Mouse (Mus musculus): ENCODE data around the gene Dock9.

The Dock9 gene

GRCm38 (mm10) chr14:121508929-121509328, 288.7 kb downstream of the Dock9 start:
- DNase-seq (ENCODE audit: low spot score), result no peak

GRCm38 (mm10) chr14:121506336-121506735, 291.3 kb downstream of the Dock9 start:
- DNase-seq (ENCODE audit: low spot score), result no peak

DNA sequence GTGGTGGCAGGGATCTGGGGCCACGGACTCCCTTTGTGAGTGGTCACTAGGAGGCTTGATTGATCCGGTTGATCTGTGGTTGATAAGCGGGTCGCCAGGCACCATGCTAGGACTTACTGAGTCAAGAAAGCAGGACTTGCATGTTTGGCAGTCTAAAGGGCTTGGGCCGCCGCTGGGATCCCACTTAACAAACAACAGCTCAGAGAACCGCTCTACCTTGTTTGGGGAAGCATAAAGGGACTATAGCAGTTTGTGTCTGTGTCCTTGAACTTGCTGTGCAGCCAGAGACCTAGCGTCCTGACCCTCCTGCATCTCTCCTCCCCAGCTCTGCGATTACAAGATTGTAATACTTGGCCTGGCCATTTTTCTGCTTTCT, 292.2 kb downstream of the Dock9 start:
- DNase-seq (ENCODE audit: low spot score), result no peak

GRCm38 (mm10) chr14:121504781-121505484, 292.7 kb downstream of the Dock9 start, which contains the start of gene Slc15a1:
TSS of gene Slc15a1 (minus strand) at chr14:121505252.
- no peak for DNase-seq (ENCODE audit: low spot score)

- no peak for DNase-seq (ENCODE audit: low spot score)
Observed at GRCm38 (mm10) chr14:121500577-121500976, 297.1 kb downstream of the Dock9 start.

DNA sequence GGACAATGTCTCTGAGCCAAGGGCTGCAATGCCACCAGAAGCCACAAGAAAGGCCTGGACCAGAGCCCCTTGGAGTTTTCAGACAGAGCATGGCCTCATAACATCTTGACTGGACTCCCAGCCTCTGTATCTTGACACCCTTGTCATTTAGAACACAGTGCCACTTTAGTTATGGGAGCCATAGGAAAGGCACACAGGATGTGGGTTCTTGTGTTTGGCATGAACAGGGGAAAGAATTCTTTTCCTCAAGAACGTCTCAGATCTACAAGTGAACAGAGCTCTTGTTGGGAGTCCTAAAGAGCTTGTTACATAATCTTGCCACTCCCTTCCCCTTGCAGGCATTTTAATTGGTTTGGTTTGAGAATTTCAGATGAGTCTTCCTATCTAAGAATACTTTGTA, 297.9 kb downstream of the Dock9 start:
- no peak for DNase-seq (ENCODE audit: low spot score)

GRCm38 (mm10) chr14:121497800-121498199, 299.8 kb downstream of the Dock9 start:
- DNase-seq (ENCODE audit: low spot score), result no peak

GRCm38 (mm10) chr14:121495741-121496140, 301.9 kb downstream of the Dock9 start:
- DNase-seq (ENCODE audit: low spot score), result no peak

DNA sequence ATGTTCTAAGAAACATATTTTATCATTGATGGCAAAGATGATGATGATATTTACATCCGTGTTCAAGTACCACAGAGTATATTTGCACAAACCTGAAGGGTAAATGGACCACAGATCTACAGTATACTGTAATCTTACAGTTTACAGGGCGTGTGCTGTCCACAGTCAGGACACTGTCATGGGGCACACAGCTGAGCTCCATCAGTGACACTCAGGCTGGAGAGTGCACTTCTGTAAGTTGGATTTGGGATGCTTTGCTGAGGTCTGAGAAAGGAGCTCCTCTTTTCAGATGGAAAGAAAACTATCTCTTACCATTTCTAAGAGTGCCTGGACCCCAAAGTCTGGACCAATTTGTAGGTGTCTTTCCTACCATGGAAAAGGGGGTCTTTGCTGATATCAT, 302.5 kb downstream of the Dock9 start:
- no peak for DNase-seq (ENCODE audit: low spot score)

- DNase-seq (ENCODE audit: low spot score), result no peak
Observed at GRCm38 (mm10) chr14:121494238-121494637, 303.4 kb downstream of the Dock9 start.

- DNase-seq (ENCODE audit: low spot score), result no peak
Observed at GRCm38 (mm10) chr14:121493712-121494111, 303.9 kb downstream of the Dock9 start.

DNA sequence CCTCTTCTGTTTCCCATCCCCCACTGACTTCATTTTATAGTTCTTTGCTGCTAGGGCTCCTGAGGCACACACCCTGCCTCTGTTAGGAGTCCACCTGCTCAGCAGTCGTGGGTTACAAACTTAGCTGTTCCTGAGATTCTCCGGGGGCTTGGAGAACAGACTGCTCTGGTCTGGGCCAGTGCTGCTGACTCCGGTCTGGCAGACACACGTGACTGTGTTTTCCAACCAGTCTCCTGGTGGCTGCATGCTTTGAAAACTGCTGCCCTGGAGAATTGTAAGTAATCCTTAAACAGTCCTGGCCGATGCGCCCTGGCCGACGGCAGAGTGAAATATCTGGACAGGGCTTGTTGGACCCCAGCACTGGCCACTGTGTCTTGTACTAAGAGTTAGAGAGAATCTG, 305.3 kb downstream of the Dock9 start:
- DNase-seq (ENCODE audit: low spot score), result no peak
